23 mouse cellular contexts compared by ENCODE assay signal in the genomic region with DNA sequence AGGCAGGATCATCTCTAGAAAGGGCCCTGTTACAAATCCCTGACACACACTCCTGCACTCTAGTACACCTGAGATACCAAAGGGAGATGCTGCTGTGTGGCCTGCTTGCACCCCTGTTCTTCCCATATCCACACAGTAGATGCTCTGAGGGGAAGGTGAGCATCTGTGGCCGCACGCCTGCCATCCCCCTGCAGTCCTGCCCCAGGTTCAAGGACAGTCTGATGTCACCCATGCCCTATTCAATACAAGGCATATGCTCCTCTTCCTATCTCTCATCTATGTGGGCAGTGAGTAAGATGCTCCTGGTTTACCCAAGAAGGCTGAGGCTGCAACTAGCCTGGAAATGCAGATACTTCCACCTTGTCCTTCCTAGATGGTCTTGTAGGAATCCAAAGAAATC. TPM values are rescaled to one million over a fixed set of nuclear protein-coding genes. Genes with fewer than 3 reads are reported as not detected.
"Had no signal": no experiment of that assay in that cellular context is flagged by ENCODE, and none has a peak within 500 bp of the region (broad histone marks: within the 10 kb centered on the region; RNA-seq: fewer than 3 reads in every experiment).

No protein-coding gene starts in this region.

- H3K9me3 ChIP-seq: heart, embryonic 10.5 days; heart, embryonic 12.5 days; hindbrain, embryonic 13.5 days; intestine, embryonic 15.5 days; limb, embryonic 10.5 days; limb, embryonic 12.5 days; liver, embryonic 13.5 days had no signal

- H3K27ac ChIP-seq: heart, adult 2 months; heart, embryonic 10.5 days; hindbrain, embryonic 13.5 days; intestine, embryonic 15.5 days; layer of hippocampus, adult 2 months; left cerebral cortex, adult 2 months; limb, embryonic 10.5 days; limb, embryonic 12.5 days; liver, embryonic 13.5 days had no signal

- H3K9ac ChIP-seq: heart, embryonic 12.5 days; hindbrain, embryonic 13.5 days; intestine, embryonic 15.5 days; limb, embryonic 12.5 days; liver, embryonic 13.5 days had no signal

- H3K4me1 ChIP-seq: intestine, embryonic 15.5 days; limb, embryonic 12.5 days; liver, embryonic 13.5 days had no signal

- DNase-seq: heart, postnatal 10 days; heart, postnatal 4 days; kidney, adult 18-20 months; kidney, adult 8-10 months; kidney, postnatal 10 days; kidney, postnatal 25 days; kidney, postnatal 4 days; liver; liver, embryonic 13.5 days had no signal

- H3K36me3 ChIP-seq: heart, embryonic 10.5 days; heart, embryonic 12.5 days; hindbrain, embryonic 13.5 days; intestine, embryonic 15.5 days; limb, embryonic 10.5 days; limb, embryonic 12.5 days; liver, embryonic 13.5 days had no signal

- H3K4me2 ChIP-seq: heart, embryonic 12.5 days; hindbrain, embryonic 13.5 days; intestine, embryonic 15.5 days; limb, embryonic 12.5 days; liver, embryonic 11.5 days; liver, embryonic 13.5 days had no signal

- H3K4me3 ChIP-seq: heart, adult 2 months; heart, embryonic 10.5 days; heart, embryonic 12.5 days; hindbrain, embryonic 13.5 days; intestine, embryonic 15.5 days; layer of hippocampus, adult 2 months; left cerebral cortex, adult 2 months; limb, embryonic 10.5 days; limb, embryonic 12.5 days; liver, embryonic 13.5 days had no signal

- H3K27me3 ChIP-seq: hindbrain, embryonic 13.5 days; intestine, embryonic 15.5 days; liver, embryonic 13.5 days had no signal

- ATAC-seq: inflammation-experienced regulatory T-cells, adult 6 months; intestine, embryonic 15.5 days; intestine, postnatal 0 days had no signal

RNA-seq across cellular contexts. Expression of gene Ky, which starts 11.6 kb away (rescaled TPM):
- total RNA-seq: granulocyte monocyte progenitor cell, adult 5-6 weeks had no signal
- polyA plus RNA-seq: kidney, embryonic 14.5 days; liver, embryonic 11.5 days had no signal
